Mouse (Mus musculus): ENCODE measurements around the gene Lctl. TPM values are rescaled to one million over a fixed set of nuclear protein-coding genes. Genes with fewer than 3 reads are reported as not detected.

Gene Lctl
- total and polyA plus RNA-seq, 3 experiments = 0.54 TPM; not detected in 2

DNA sequence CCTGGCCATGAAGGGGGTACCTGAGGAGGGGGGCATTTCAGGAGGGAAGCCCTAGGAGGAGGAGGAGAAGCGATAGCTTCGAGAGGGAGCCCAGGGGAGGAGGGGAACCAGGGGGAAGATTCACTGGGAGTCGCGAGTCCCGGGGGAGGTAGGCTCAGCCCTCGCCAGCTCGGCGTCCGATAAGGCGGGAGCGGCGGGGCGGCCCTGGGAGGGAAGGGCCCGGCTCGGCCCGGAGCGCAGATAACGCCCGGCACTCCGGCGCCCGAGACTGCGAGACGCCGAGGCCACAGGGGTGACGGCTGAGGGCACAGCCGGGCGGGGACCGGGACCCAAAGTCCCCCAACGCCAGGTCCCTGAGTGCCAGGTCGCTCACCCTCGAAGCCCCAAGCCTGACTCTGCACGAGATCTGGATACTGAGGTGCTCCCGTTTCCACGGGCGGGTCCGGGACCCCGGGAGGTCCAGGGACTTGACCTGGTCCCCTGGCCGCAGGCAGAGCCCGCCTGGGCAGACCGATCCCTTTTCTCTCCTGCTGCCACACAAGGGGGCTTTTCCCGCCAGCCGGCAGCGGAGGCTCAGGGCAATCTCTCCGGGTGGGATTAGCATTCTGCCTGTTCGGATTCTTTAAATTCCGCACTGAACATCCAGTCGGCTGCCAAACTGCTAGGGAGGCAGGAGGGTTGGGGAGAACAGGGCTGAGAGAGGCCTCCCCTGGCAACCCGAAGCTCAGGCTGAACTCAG, 32.1 kb upstream of the Lctl start:
- Histone ChIP-seq H3K27ac (ENCODE audit: control insufficient read depth, low read depth, low read length) (no peak overlapping the region), H3K4me3 (ENCODE audit: control insufficient read depth in 1 of 2, insufficient read depth in 1 of 2, low read depth in 2 of 2, low read length in 2 of 2) (peak overlapping the region in 1 of 2 experiments; percentile 35; a peak in 2 of 4 replicates), H3K27me3 (ENCODE audit: control insufficient read depth in 1 of 2, insufficient read depth in 2 of 2, low read length in 2 of 2) (peaks cover 0 to 5% of the 10 kb centered on the region in 2 experiments; a peak in 3 of 4 replicates), H3K79me2 (ENCODE audit: control insufficient read depth, insufficient read depth, low read length, poor library complexity) (no peaks in the 10 kb centered on the region), H3K9me3 (replicated peaks; ENCODE audit: insufficient read depth, low read length) (no peaks in the 10 kb centered on the region), H3K4me1 (ENCODE audit: control insufficient read depth in 1 of 2, insufficient read depth in 2 of 2, low read length in 2 of 2) (peaks cover 0 to 5% of the 10 kb centered on the region in 2 experiments; a peak in 1 of 4 replicates), H3K36me3 (ENCODE audit: control insufficient read depth in 1 of 2, insufficient read depth in 2 of 2, low read length in 2 of 2) (no peaks in the 10 kb centered on the region; a peak in 1 of 4 replicates), H3K9ac (ENCODE audit: control insufficient read depth, low read depth, low read length, poor library complexity, severe bottlenecking) (peak overlapping the region; percentile 28; the same call in 1 of the 2 replicates)
- peak; percentile 35 for DNase-seq (ENCODE audit: low read depth, low spot score)
- peak; percentile 99 for TF ChIP-seq UBTF (IDR thresholded peaks at IDR 0.05; ENCODE audit: borderline replicate concordance, insufficient read depth, low read depth, low read length)
- TF ChIP-seq RAD21 (IDR thresholded peaks at IDR 0.05; ENCODE audit: low read depth, low read length) = no peak

DNA sequence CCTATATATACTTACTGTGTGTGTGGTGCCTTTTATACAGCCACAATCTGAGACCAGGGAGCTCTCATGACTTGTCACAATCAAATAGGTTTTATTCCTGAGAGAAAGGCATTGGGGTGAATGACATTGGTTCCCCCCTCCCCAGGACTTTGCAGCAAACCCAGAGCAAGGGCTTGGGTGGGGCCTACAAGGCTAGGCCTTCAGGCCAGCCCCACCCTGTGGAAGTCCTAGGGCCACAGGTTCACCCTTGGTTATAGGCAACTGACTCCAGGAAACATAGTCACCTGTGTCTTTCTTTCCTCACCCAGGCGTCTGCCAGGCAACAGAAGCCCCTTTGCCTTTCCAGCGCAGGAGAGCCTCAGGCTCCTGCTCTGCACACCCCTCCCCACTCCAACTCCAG, 31.0 kb upstream of the Lctl start:
- Histone ChIP-seq H3K4me1 (ENCODE audit: control insufficient read depth in 1 of 2, insufficient read depth in 2 of 2, low read length in 2 of 2) (peaks cover 0 to 5% of the 10 kb centered on the region in 2 experiments; a peak in 1 of 4 replicates), H3K4me3 (ENCODE audit: control insufficient read depth in 1 of 2, insufficient read depth in 1 of 2, low read depth in 2 of 2, low read length in 2 of 2) (no peak overlapping the region), H3K79me2 (ENCODE audit: control insufficient read depth, insufficient read depth, low read length, poor library complexity) (no peaks in the 10 kb centered on the region), H3K9me3 (replicated peaks; ENCODE audit: insufficient read depth, low read length) (no peaks in the 10 kb centered on the region), H3K27me3 (ENCODE audit: control insufficient read depth in 1 of 2, insufficient read depth in 2 of 2, low read length in 2 of 2) (peaks cover 0 to 5% of the 10 kb centered on the region in 2 experiments; a peak in 3 of 4 replicates), H3K36me3 (ENCODE audit: control insufficient read depth in 1 of 2, insufficient read depth in 2 of 2, low read length in 2 of 2) (no peaks in the 10 kb centered on the region; a peak in 1 of 4 replicates), H3K9ac (ENCODE audit: control insufficient read depth, low read depth, low read length, poor library complexity, severe bottlenecking) (no peak overlapping the region), H3K27ac (ENCODE audit: control insufficient read depth, low read depth, low read length) (no peak overlapping the region)
- TF ChIP-seq ETS1 (IDR thresholded peaks at IDR 0.05; ENCODE audit: low read depth, low read length) (no peak), EP300 (IDR thresholded peaks at IDR 0.05; ENCODE audit: low read depth in 1 of 2, low read length in 2 of 2) (no peak), RAD21 (IDR thresholded peaks at IDR 0.05; ENCODE audit: low read depth, low read length) (no peak), ZKSCAN1 (IDR thresholded peaks at IDR 0.05; ENCODE audit: low read depth, low read length) (no peak), GABPA (IDR thresholded peaks at IDR 0.05; ENCODE audit: low read depth, low read length) (no peak), USF2 (IDR thresholded peaks at IDR 0.05; ENCODE audit: borderline replicate concordance in 1 of 2, insufficient read depth in 1 of 2, low read depth in 1 of 2, low read length in 2 of 2) (no peak), TBP (IDR thresholded peaks at IDR 0.05; ENCODE audit: low read depth, low read length) (no peak), POLR2AphosphoS5 (IDR thresholded peaks at IDR 0.05; ENCODE audit: borderline replicate concordance, low read depth, low read length) (no peak), RCOR1 (IDR thresholded peaks at IDR 0.05; ENCODE audit: low read depth, low read length) (no peak), MXI1 (IDR thresholded peaks at IDR 0.05; ENCODE audit: low read depth, low read length) (no peak), ZNF384 (IDR thresholded peaks at IDR 0.05; ENCODE audit: low read depth, low read length) (no peak), JUND (IDR thresholded peaks at IDR 0.05; ENCODE audit: low read depth, low read length) (no peak), POLR2AphosphoS2 (IDR thresholded peaks at IDR 0.05; ENCODE audit: low read length) (no peak), SIN3A (IDR thresholded peaks at IDR 0.05; ENCODE audit: low read length) (no peak), USF1 (IDR thresholded peaks at IDR 0.05; ENCODE audit: low read depth, low read length) (no peak), HCFC1 (IDR thresholded peaks at IDR 0.05; ENCODE audit: low read depth, low read length) (no peak), NRF1 (IDR thresholded peaks at IDR 0.05; ENCODE audit: insufficient read depth, low read depth, low read length, poor library complexity, severe bottlenecking) (no peak), ZMIZ1 (IDR thresholded peaks at IDR 0.05; ENCODE audit: low read depth, low read length) (no peak), POLR2A (IDR thresholded peaks at IDR 0.05; ENCODE audit: control insufficient read depth in 1 of 2, insufficient read depth in 1 of 2, low read depth in 1 of 2, low read length in 2 of 2, poor library complexity in 1 of 2) (no peak)
- DNase-seq (ENCODE audit: low read depth, low spot score) = no peak
